Mouse (Mus musculus) lung, embryonic 16.5 days (tissue): Measurements from ENCODE around the gene Tcerg1l. TPM values are rescaled to one million over a fixed set of nuclear protein-coding genes. Genes with fewer than 3 reads are reported as not detected.

Experiments used
- ATAC-seq: fragments of 200-750 bp; cut with Nextera tagmentation; 2 replicates; pipeline ENCODE4 v1.8.0; 2017; ENCODE audit warnings: low read depth, mild to moderate bottlenecking, moderate library complexity
- H3K27ac ChIP-seq: fragments of 300-500 bp; sonication (generic); 2 replicates; pipeline ENCODE4 v1.5.1; 2014; ENCODE audit warnings: mild to moderate bottlenecking, control low read depth, low read length
- H3K27me3 ChIP-seq: fragments of 300-500 bp; sonication (generic); 2 replicates; pipeline ENCODE4 v1.6.1; 2014; ENCODE audit warnings: low read depth, low read length, mixed read lengths; ENCODE audit not compliant: control insufficient read depth, insufficient read depth
- H3K36me3 ChIP-seq: fragments of 300-500 bp; sonication (generic); 2 replicates; pipeline ENCODE4 v1.6.1; 2014; ENCODE audit warnings: low read length; ENCODE audit not compliant: control insufficient read depth, insufficient read depth
- H3K4me1 ChIP-seq: fragments of 300-500 bp; sonication (generic); replicated peaks from 2 replicates; pipeline ENCODE4 v1.6.1; 2014; ENCODE audit warnings: low read length, mixed read lengths; ENCODE audit not compliant: control insufficient read depth, insufficient read depth
- H3K4me2 ChIP-seq: fragments of 300-500 bp; sonication (generic); 2 replicates; pipeline ENCODE4 v1.6.1; 2014; ENCODE audit warnings: low read depth, low read length, control low read depth
- H3K4me3 ChIP-seq: fragments of 300-500 bp; sonication (generic); 2 replicates; pipeline ENCODE4 v1.5.1; 2014; ENCODE audit warnings: mild to moderate bottlenecking, low read length, control low read depth
- H3K9ac ChIP-seq: fragments of 300-500 bp; sonication (generic); 2 replicates; pipeline ENCODE4 v1.6.1; 2014; ENCODE audit warnings: low read length, control low read depth
- H3K9me3 ChIP-seq: fragments of 300-500 bp; sonication (generic); 2 replicates; pipeline ENCODE4 v1.6.1; 2016; ENCODE audit warnings: low read length; ENCODE audit not compliant: control insufficient read depth
- WGBS: fragments of 180-500 bp; shearing (Covaris S2); extraction: QIAGEN DNeasy Blood & Tissue Kit; methylation state at CpG from one replicate; pipeline ENCODE4 v1.1.7; 2014; 5-methylcytosine and 5-hydroxymethylcytosine counted together
- polyA plus RNA-seq: library from polyadenylated mRNA; unstranded; fragments of >200 nt; fragmentation: Nextera tagmentation; extraction: Ambion mirVana; gene quantifications from 2 replicates; pipeline ENCODE4 v1.2.1, GENCODE M21; 2015

The Tcerg1l gene
- polyA plus RNA-seq, 1 experiment from 2014 or later, result 0.41 TPM

- Histone ChIP-seq H3K36me3 (no peaks in the 10 kb centered on the region), H3K4me1 (peaks cover 6% of the 10 kb centered on the region), H3K9ac (no peak overlapping the region), H3K27ac (no peak overlapping the region), H3K4me3 (no peak overlapping the region), H3K27me3 (no peaks in the 10 kb centered on the region), H3K4me2 (no peak overlapping the region), H3K9me3 (no peaks in the 10 kb centered on the region)
- WGBS, result 69% methylated on average over 2 of the region's 2 CpGs
- ATAC-seq, result no peak
Measured at GRCm38 (mm10) chr7:138178617-138179016, 218.9 kb downstream of the Tcerg1l start.

GRCm38 (mm10) chr7:138176026-138176425, 221.5 kb downstream of the Tcerg1l start:
- Histone ChIP-seq H3K36me3 (no peaks in the 10 kb centered on the region), H3K4me1 (peaks cover 6% of the 10 kb centered on the region), H3K27me3 (no peaks in the 10 kb centered on the region), H3K9ac (no peak overlapping the region), H3K4me3 (no peak overlapping the region), H3K9me3 (no peaks in the 10 kb centered on the region), H3K27ac (no peak overlapping the region), H3K4me2 (no peak overlapping the region)
- peak; percentile 83 for ATAC-seq
- WGBS, result 19% methylated on average over 2 of the region's 2 CpGs

- Histone ChIP-seq H3K4me3 (no peak overlapping the region), H3K27me3 (no peaks in the 10 kb centered on the region), H3K9ac (no peak overlapping the region), H3K4me1 (no peaks in the 10 kb centered on the region), H3K27ac (no peak overlapping the region), H3K9me3 (no peaks in the 10 kb centered on the region), H3K4me2 (no peak overlapping the region), H3K36me3 (no peaks in the 10 kb centered on the region)
- no peak for ATAC-seq
- WGBS, result 59% methylated on average over 4 of the region's 4 CpGs
Measured at GRCm38 (mm10) chr7:138170389-138170788, 227.1 kb downstream of the Tcerg1l start.
